Mouse (Mus musculus) gastrocnemius, adult 8-10 months (tissue): ENCODE measurements around the gene Irf9. TPM values are rescaled to one million over a fixed set of nuclear protein-coding genes. Genes with fewer than 3 reads are reported as not detected.
A peak's percentile ranks its signal among the peaks of the same experiment; 100 is the strongest.

ENCODE experiments used
- DNase-seq, 2 experiments: peaks; one replicate each; pipeline ENCODE4 v3.0.0; 2022; ENCODE audit warnings: low spot score in 2 of 2
- total RNA-seq, 4 experiments: library from RNA; stranded (reverse); gene quantifications; 2 replicates each; pipeline ENCODE4 v1.2.4; 2022

The Irf9 gene
- total RNA-seq, 4 experiments from 2014 or later: 2.4 to 3.0 (median 2.5) TPM

- no peak for DNase-seq
Measured at GRCm38 (mm10) chr14:55614565-55615178, 11.3 kb downstream of the Irf9 start.

GRCm38 (mm10) chr14:55615876-55616275 lies 12.5 kb downstream of the Irf9 start:
- DNase-seq: no peak

- DNase-seq: no peak
Measured at GRCm38 (mm10) chr14:55616844-55617243, 13.5 kb downstream of the Irf9 start.

- DNase-seq: no peak
Measured at GRCm38 (mm10) chr14:55617822-55618221, 14.5 kb downstream of the Irf9 start, which contains the start of gene Rec8. Rec8 (plus strand) TSS chr14:55618037.

- no peak for DNase-seq
Measured at GRCm38 (mm10) chr14:55618486-55619195, 15.3 kb downstream of the Irf9 start.

- no peak for DNase-seq
Measured at GRCm38 (mm10) chr14:55628077-55628827, 24.9 kb downstream of the Irf9 start.

- peak; percentile 26 to 43 for DNase-seq
Measured at GRCm38 (mm10) chr14:55629312-55629711, 25.9 kb downstream of the Irf9 start.

- peak in 1 of 2 experiments; percentile 20 for DNase-seq
Measured at GRCm38 (mm10) chr14:55634874-55635522, 31.6 kb downstream of the Irf9 start.

GRCm38 (mm10) chr14:55635523-55636007 lies 32.2 kb downstream of the Irf9 start, which contains the start of gene Ipo4:
Ipo4 (minus strand) TSS chr14:55635957.
- DNase-seq: peak; percentile 65 to 69

- no peak for DNase-seq
Measured at GRCm38 (mm10) chr14:55637795-55638194, 34.4 kb downstream of the Irf9 start, which contains the start of gene Gm49378. Gm49378 (minus strand) TSS chr14:55637895.

- no peak for DNase-seq
Measured at GRCm38 (mm10) chr14:55640816-55641215, 37.4 kb downstream of the Irf9 start.

GRCm38 (mm10) chr14:55641291-55641690 lies 37.9 kb downstream of the Irf9 start:
- DNase-seq: no peak

- no peak for DNase-seq
Measured at GRCm38 (mm10) chr14:55642679-55643059, 39.3 kb downstream of the Irf9 start.

- DNase-seq: peak; percentile 76 to 79
Measured at GRCm38 (mm10) chr14:55643060-55643907, 39.9 kb downstream of the Irf9 start, which contains the start of gene Tm9sf1. Tm9sf1 (minus strand) TSS chr14:55643806.

GRCm38 (mm10) chr14:55644261-55644888 lies 41.0 kb downstream of the Irf9 start:
- no peak for DNase-seq

- DNase-seq: no peak
Measured at GRCm38 (mm10) chr14:55649884-55650283, 46.5 kb downstream of the Irf9 start, which contains the start of gene Tssk4. Tssk4 (plus strand) TSS chr14:55650184.

GRCm38 (mm10) chr14:55651528-55651927 lies 48.2 kb downstream of the Irf9 start:
- no peak for DNase-seq

- DNase-seq: no peak
Measured at GRCm38 (mm10) chr14:55656935-55657334, 53.6 kb downstream of the Irf9 start.

GRCm38 (mm10) chr14:55658011-55658410 lies 54.6 kb downstream of the Irf9 start:
- DNase-seq: no peak
